Mouse (Mus musculus) ES-Bruce4 (cell line): ENCODE data around the gene Olfr1198. TPM values are rescaled to one million over a fixed set of nuclear protein-coding genes. Genes with fewer than 3 reads are reported as not detected.

Experiments
- H3K27ac ChIP-seq: 2 replicates; pipeline ENCODE4 v1.5.1; 2012; ENCODE audit warnings: low read length, inconsistent platforms; ENCODE audit not compliant: insufficient read depth
- H3K27me3 ChIP-seq: 2 replicates; pipeline ENCODE4 v1.6.1; 2012; ENCODE audit warnings: mild to moderate bottlenecking, low read length, inconsistent platforms; ENCODE audit not compliant: control insufficient read depth, poor library complexity, insufficient read depth, severe bottlenecking
- H3K36me3 ChIP-seq: 2 replicates; pipeline ENCODE4 v1.6.1; 2012; ENCODE audit warnings: inconsistent platforms, mild to moderate bottlenecking, low read length, moderate library complexity; ENCODE audit not compliant: control insufficient read depth, poor library complexity, insufficient read depth, severe bottlenecking
- H3K4me1 ChIP-seq: one replicate; pipeline ENCODE4 v1.8.1; 2011; ENCODE audit warnings: low read length; ENCODE audit not compliant: control insufficient read depth, insufficient read depth
- H3K4me3 ChIP-seq: 2 replicates; pipeline ENCODE4 v1.5.1; 2011; ENCODE audit warnings: low read depth, mild to moderate bottlenecking, low read length
- H3K9ac ChIP-seq: 2 replicates; pipeline ENCODE4 v1.6.1; 2012; ENCODE audit warnings: low read depth, mild to moderate bottlenecking, inconsistent platforms; ENCODE audit not compliant: poor library complexity, severe bottlenecking
- H3K9me3 ChIP-seq: replicated peaks from 2 replicates; pipeline ENCODE4 v1.6.1; 2012; ENCODE audit warnings: mild to moderate bottlenecking, low read length, inconsistent platforms; ENCODE audit not compliant: control insufficient read depth, poor library complexity, insufficient read depth, severe bottlenecking
- CTCF ChIP-seq: IDR thresholded peaks from one replicate; pipeline ENCODE4 v1.8.1; 2011; ENCODE audit warnings: low read depth, low read length
- EP300 ChIP-seq: IDR thresholded peaks from 2 replicates; pipeline ENCODE4 v1.6.1; 2011; ENCODE audit warnings: low read depth, low read length; ENCODE audit not compliant: insufficient read depth
- POLR2A ChIP-seq: IDR thresholded peaks from one replicate; pipeline ENCODE4 v1.8.1; 2011; ENCODE audit warnings: low read length; ENCODE audit not compliant: insufficient read depth
- polyA plus RNA-seq: library from polyadenylated mRNA; stranded (reverse); fragments of >200 nt; gene quantifications from 2 replicates; pipeline ENCODE4 v1.2.4, GENCODE M21; 2011; ENCODE audit warnings: low read depth; ENCODE audit not compliant: missing spikeins, insufficient read depth, insufficient read length

Gene Olfr1198
- polyA plus RNA-seq, 1 experiment: 0.25 TPM

- Histone ChIP-seq H3K36me3 (no peaks in the 10 kb centered on the region), H3K9ac (no peak within 1 kb of the TSS), H3K4me3 (no peak within 1 kb of the TSS), H3K27me3 (no peaks in the 10 kb centered on the region), H3K9me3 (no peaks in the 10 kb centered on the region), H3K27ac (no peak within 1 kb of the TSS), H3K4me1 (no peaks in the 10 kb centered on the region)
- TF ChIP-seq EP300 (no peak), CTCF (no peak), POLR2A (no peak)
Observed at GRCm38 (mm10) chr2:88704497-88704896, 46.7 kb downstream of the Olfr1198 start, which contains the start of gene Olfr1196. Gene Olfr1196 (minus strand): TSS chr2:88704597.

Other genes starting within 250 kb of the Olfr1198 start
- not detected in 2 replicates for gene Olfr1186, start 232.8 kb downstream of the Olfr1198 start, polyA plus RNA-seq
- not detected in 2 replicates for gene Olfr1188, start 194.4 kb downstream of the Olfr1198 start, polyA plus RNA-seq
- not detected in 2 replicates for gene Olfr1189, start 164.9 kb downstream of the Olfr1198 start, polyA plus RNA-seq
- gene Olfr1191-ps1, start 110.8 kb downstream of the Olfr1198 start, polyA plus RNA-seq: not detected in 2 replicates
- gene Olfr1192-ps1, start 102.9 kb downstream of the Olfr1198 start, polyA plus RNA-seq: 0.12 TPM in 1 of 2 replicates, not detected in the other
- not detected in 2 replicates for gene Olfr1193, start 75.7 kb downstream of the Olfr1198 start, polyA plus RNA-seq
- gene Olfr1195, start 62.2 kb downstream of the Olfr1198 start, polyA plus RNA-seq: not detected in 2 replicates
- gene Olfr1196, start 46.8 kb downstream of the Olfr1198 start, polyA plus RNA-seq: not detected in 2 replicates
- gene Olfr1197, start 19.0 kb downstream of the Olfr1198 start, polyA plus RNA-seq: not detected in 2 replicates
- 0.52 TPM in 1 of 2 replicates, not detected in the other for gene Olfr1199, start 9.1 kb upstream of the Olfr1198 start, polyA plus RNA-seq
- gene Olfr1200, start 19.1 kb upstream of the Olfr1198 start, polyA plus RNA-seq: not detected in 2 replicates
- not detected in 2 replicates for gene Olfr1201, start 41.7 kb upstream of the Olfr1198 start, polyA plus RNA-seq
- not detected in 2 replicates for gene Olfr1202, start 63.1 kb upstream of the Olfr1198 start, polyA plus RNA-seq
- gene Olfr1205, start 78.4 kb upstream of the Olfr1198 start, polyA plus RNA-seq: not detected in 2 replicates
- not detected in 2 replicates for gene Olfr1204, start 97.9 kb upstream of the Olfr1198 start, polyA plus RNA-seq
- not detected in 2 replicates for gene Olfr1206, start 111.9 kb upstream of the Olfr1198 start, polyA plus RNA-seq
- gene Olfr1208, start 150.9 kb upstream of the Olfr1198 start, polyA plus RNA-seq: not detected in 2 replicates
- not detected in 2 replicates for gene Olfr1209, start 163.8 kb upstream of the Olfr1198 start, polyA plus RNA-seq
- gene Olfr1211, start 186.7 kb upstream of the Olfr1198 start, polyA plus RNA-seq: not detected in 2 replicates
- gene Olfr1212, start 202.6 kb upstream of the Olfr1198 start, polyA plus RNA-seq: not detected in 2 replicates
- gene Gm13762, start 228.9 kb upstream of the Olfr1198 start, polyA plus RNA-seq: not detected in 2 replicates
- not detected in 2 replicates for gene Olfr1214, start 241.3 kb upstream of the Olfr1198 start, polyA plus RNA-seq